Mouse (Mus musculus): ENCODE measurements at regions not wholly inside any gene's neighbourhood (a gene's known extent, or its start where the extent isn't known, plus 50 kb on each side); places are given as distances from the start of the nearest gene placed in this dataset.

DNA sequence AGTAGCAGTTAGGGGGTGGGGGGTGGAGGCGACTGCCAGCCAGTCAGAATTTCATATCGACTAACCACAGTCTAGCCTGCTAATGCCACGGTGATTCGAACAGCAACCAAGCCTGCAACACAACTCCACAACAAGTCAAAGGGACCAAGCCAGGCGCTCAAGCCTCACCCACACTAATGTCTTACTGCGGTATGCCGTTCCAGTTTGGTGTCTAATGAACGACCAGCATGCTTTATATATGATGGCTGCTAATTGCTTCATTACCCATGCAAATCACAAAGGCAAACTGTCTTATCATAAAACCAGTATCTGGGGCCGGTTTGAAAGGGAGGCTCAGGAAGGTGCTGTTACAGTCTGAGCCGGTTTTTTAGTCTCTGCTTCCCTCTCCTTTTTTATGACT is 340.5 kb downstream of the Lmo4 start:
- TF ChIP-seq CTCF (IDR thresholded peaks at IDR 0.05; ENCODE audit: low read depth), result no peak
- TF ChIP-seq EP300 (IDR thresholded peaks at IDR 0.05; ENCODE audit: low read depth), result no peak

Data from liver, postnatal 0 days (tissue).